Mouse (Mus musculus): ENCODE measurements around the gene Wdr54. TPM values are rescaled to one million over a fixed set of nuclear protein-coding genes. Genes with fewer than 3 reads are reported as not detected.

Gene Wdr54
- total RNA-seq (2014; rRNA removed) (8.5 and 13.8 TPM in 2 replicates), polyA plus RNA-seq (2015; fragmentation: Nextera tagmentation; extraction: Ambion mirVana) (19.9 and 20.0 TPM in 2 replicates)

- 1% methylated on average over 32 of the region's 32 CpGs for WGBS
- TF ChIP-seq CTCF (IDR thresholded peaks at IDR 0.05; ENCODE audit: low read depth) = no peak
- H3K4me1 ChIP-seq (ENCODE audit: insufficient read depth, low read length) = no peaks in the 10 kb centered on the region
- no peaks in the 10 kb centered on the region for H3K36me3 ChIP-seq (ENCODE audit: insufficient read depth, low read length)
- H3K9me3 ChIP-seq (ENCODE audit: low read length) = no peaks in the 10 kb centered on the region
- DNase-seq (ENCODE audit: low spot score) (peak; percentile 94), ATAC-seq (peak; percentile 94)
- peak within 1 kb of the TSS; percentile 50 for H3K4me3 ChIP-seq (ENCODE audit: low read length)
- peak within 1 kb of the TSS; percentile 46 for H3K9ac ChIP-seq (replicated peaks; ENCODE audit: low read length)
- H3K27ac ChIP-seq = peak within 1 kb of the TSS; percentile 38; the same call in 1 of the 2 replicates
- peak within 1 kb of the TSS; percentile 79 for H3K4me2 ChIP-seq (ENCODE audit: low read depth, low read length)
- peaks cover 11% of the 10 kb centered on the region; the same call in 1 of the 2 replicates for H3K27me3 ChIP-seq (ENCODE audit: insufficient read depth, low read length)
These were observed at the start of gene Wdr54, which contains the start of gene 1700003E16Rik for GRCm38 (mm10) chr6:83156259-83156684. Gene Wdr54, minus strand, starts transcription at chr6:83156397. Gene 1700003E16Rik, plus strand, starts transcription at chr6:83156404.

- H3K9me3 ChIP-seq (ENCODE audit: low read length) = no peaks in the 10 kb centered on the region
- H3K4me3 ChIP-seq (ENCODE audit: low read length) = no peak overlapping the region
- no peaks in the 10 kb centered on the region for H3K4me1 ChIP-seq (ENCODE audit: insufficient read depth, low read length)
- no peaks in the 10 kb centered on the region for H3K27me3 ChIP-seq (ENCODE audit: insufficient read depth, low read length)
- no peak overlapping the region for H3K27ac ChIP-seq
- no peak for DNase-seq (ENCODE audit: low spot score)
- no peak for TF ChIP-seq CTCF (IDR thresholded peaks at IDR 0.05; ENCODE audit: low read depth)
- H3K36me3 ChIP-seq (ENCODE audit: insufficient read depth, low read length) = peaks cover 3% of the 10 kb centered on the region; the same call in 1 of the 2 replicates
- no peak overlapping the region for H3K4me2 ChIP-seq (ENCODE audit: low read depth, low read length)
- no peak overlapping the region for H3K9ac ChIP-seq (replicated peaks; ENCODE audit: low read length)
- no peak for ATAC-seq
- WGBS = 86% methylated on average over 3 of the region's 3 CpGs
These were observed 49.7 kb upstream of the Wdr54 start for GRCm38 (mm10) chr6:83205851-83206250.

DNA sequence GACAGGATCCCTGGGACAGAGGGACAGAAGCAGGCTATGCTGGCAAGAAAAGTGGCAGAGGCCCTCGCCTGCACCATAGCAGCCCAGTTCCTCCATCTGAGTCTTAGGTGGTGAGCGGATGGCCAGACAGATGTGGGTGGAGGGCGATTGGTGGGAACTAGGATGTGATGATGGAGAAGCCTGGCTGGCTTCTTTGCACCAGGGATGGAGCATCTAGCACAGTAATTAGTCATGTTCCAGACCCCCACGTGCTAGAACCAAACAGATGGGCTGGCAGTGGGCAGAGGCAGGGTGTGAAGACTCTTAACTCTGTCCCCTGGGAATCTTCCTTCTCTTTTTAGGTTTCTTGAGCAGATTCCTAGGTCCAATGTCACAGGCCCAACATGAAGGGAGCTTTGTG is 47.1 kb upstream of the Wdr54 start:
- H3K4me1 ChIP-seq (ENCODE audit: insufficient read depth, low read length) = no peaks in the 10 kb centered on the region
- no peaks in the 10 kb centered on the region for H3K9me3 ChIP-seq (ENCODE audit: low read length)
- H3K4me3 ChIP-seq (ENCODE audit: low read length) = no peak overlapping the region
- DNase-seq (ENCODE audit: low spot score) (no peak), ATAC-seq (no peak)
- no peaks in the 10 kb centered on the region for H3K27me3 ChIP-seq (ENCODE audit: insufficient read depth, low read length)
- no peak overlapping the region for H3K4me2 ChIP-seq (ENCODE audit: low read depth, low read length)
- H3K27ac ChIP-seq = no peak overlapping the region
- H3K36me3 ChIP-seq (ENCODE audit: insufficient read depth, low read length) = peaks cover 24% of the 10 kb centered on the region
- no peak for TF ChIP-seq CTCF (IDR thresholded peaks at IDR 0.05; ENCODE audit: low read depth)
- H3K9ac ChIP-seq (replicated peaks; ENCODE audit: low read length) = no peak overlapping the region
- 84% methylated on average over 4 of the region's 4 CpGs for WGBS

- DNase-seq (ENCODE audit: low spot score) (peak; percentile 81), ATAC-seq (peak; percentile 63)
- peak; percentile 65 for TF ChIP-seq CTCF (IDR thresholded peaks at IDR 0.05; ENCODE audit: low read depth)
- no peak overlapping the region for H3K4me2 ChIP-seq (ENCODE audit: low read depth, low read length)
- H3K9ac ChIP-seq (replicated peaks; ENCODE audit: low read length) = no peak overlapping the region
- H3K27ac ChIP-seq = peak overlapping the region; percentile 38
- peaks cover 72% of the 10 kb centered on the region for H3K36me3 ChIP-seq (ENCODE audit: insufficient read depth, low read length)
- H3K27me3 ChIP-seq (ENCODE audit: insufficient read depth, low read length) = no peaks in the 10 kb centered on the region
- no peaks in the 10 kb centered on the region for H3K4me1 ChIP-seq (ENCODE audit: insufficient read depth, low read length)
- no peak overlapping the region for H3K4me3 ChIP-seq (ENCODE audit: low read length)
- 33% methylated on average over 15 of the region's 15 CpGs for WGBS
- H3K9me3 ChIP-seq (ENCODE audit: low read length) = no peaks in the 10 kb centered on the region
These were observed 41.3 kb upstream of the Wdr54 start for GRCm38 (mm10) chr6:83197345-83198004.

DNA sequence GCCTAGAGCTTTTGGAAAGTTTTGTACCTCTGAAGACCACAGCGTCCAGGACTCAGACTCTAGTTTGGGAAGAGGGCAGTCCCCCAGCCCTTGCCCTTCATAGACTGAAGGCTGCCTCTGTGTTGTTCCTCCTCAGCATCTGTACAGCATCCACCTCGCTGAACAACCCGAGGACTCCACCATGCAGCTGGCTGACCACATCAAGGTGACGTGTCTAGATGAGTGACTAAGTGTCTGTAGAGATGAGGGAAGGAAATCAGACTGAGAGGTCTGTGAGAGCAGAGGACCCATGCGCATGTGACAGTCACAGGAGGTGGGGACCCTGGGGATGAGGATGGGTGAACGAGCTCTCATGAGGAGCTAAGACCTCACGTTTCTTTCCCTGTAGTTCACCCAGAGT is 37.4 kb upstream of the Wdr54 start:
- Histone ChIP-seq H3K27ac (no peak overlapping the region), H3K9me3 (ENCODE audit: low read length) (no peaks in the 10 kb centered on the region), H3K27me3 (ENCODE audit: insufficient read depth, low read length) (no peaks in the 10 kb centered on the region), H3K36me3 (ENCODE audit: insufficient read depth, low read length) (peaks cover 85% of the 10 kb centered on the region), H3K4me3 (ENCODE audit: low read length) (no peak overlapping the region), H3K4me1 (ENCODE audit: insufficient read depth, low read length) (no peaks in the 10 kb centered on the region), H3K9ac (replicated peaks; ENCODE audit: low read length) (no peak overlapping the region), H3K4me2 (ENCODE audit: low read depth, low read length) (no peak overlapping the region)
- ATAC-seq (no peak), DNase-seq (ENCODE audit: low spot score) (no peak)
- no peak for TF ChIP-seq CTCF (IDR thresholded peaks at IDR 0.05; ENCODE audit: low read depth)
- WGBS = 94% methylated on average over 7 of the region's 7 CpGs

DNA sequence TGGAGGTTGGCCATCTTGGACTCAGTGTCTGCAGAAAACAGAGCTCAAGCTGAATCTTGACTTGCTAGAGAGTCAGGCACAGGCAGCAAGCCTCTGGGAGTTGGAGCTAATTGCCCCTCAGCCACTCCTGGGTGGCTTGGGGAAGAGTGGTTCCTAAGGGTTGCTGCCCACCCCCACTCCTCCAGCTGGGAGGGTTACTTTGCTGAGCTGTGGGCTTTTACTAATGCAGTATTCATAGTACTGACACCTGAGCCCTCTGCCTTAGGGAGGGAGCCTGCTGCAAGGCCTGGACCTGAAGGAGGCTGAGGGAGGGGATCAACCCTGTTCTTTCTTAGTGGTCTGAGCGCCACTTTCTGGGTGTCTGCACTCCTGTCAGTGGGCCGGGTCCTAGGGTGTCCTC is 30.7 kb upstream of the Wdr54 start:
- 58% methylated on average over 2 of the region's 2 CpGs for WGBS
- DNase-seq (ENCODE audit: low spot score) = no peak
- peak overlapping the region; percentile 89; the same call in 1 of the 2 replicates for H3K27ac ChIP-seq
- no peak for ATAC-seq
- H3K36me3 ChIP-seq (ENCODE audit: insufficient read depth, low read length) = peaks cover 45% of the 10 kb centered on the region
- H3K9ac ChIP-seq (replicated peaks; ENCODE audit: low read length) = peak overlapping the region; percentile 69; the same call in 1 of the 2 replicates
- peak overlapping the region; percentile 58 for H3K4me3 ChIP-seq (ENCODE audit: low read length)
- no peaks in the 10 kb centered on the region for H3K27me3 ChIP-seq (ENCODE audit: insufficient read depth, low read length)
- TF ChIP-seq CTCF (IDR thresholded peaks at IDR 0.05; ENCODE audit: low read depth) = no peak
- H3K4me1 ChIP-seq (ENCODE audit: insufficient read depth, low read length) = peaks cover 16% of the 10 kb centered on the region
- peak overlapping the region; percentile 66 for H3K4me2 ChIP-seq (ENCODE audit: low read depth, low read length)
- H3K9me3 ChIP-seq (ENCODE audit: low read length) = no peaks in the 10 kb centered on the region

All from hindbrain, postnatal 0 days (tissue).